Mouse (Mus musculus) T-cell, adult 2 months (primary cell): ENCODE measurements around the gene Snph.

Source experiments
- DNase-seq: peaks from one replicate; pipeline ENCODE4 v3.0.0; 2022; ENCODE audit warnings: low spot score

Snph gene

GRCm38 (mm10) chr2:151542323-151543062, 89.9 kb downstream of the Snph start, which contains the start of gene Fkbp1a:
Fkbp1a (plus strand) TSS chr2:151542483.
- peak; percentile 92 for DNase-seq
